Mouse (Mus musculus): ENCODE measurements at regions not wholly inside any gene's neighbourhood (a gene's known extent, or its start where the extent isn't known, plus 50 kb on each side); places are given as distances from the start of the nearest gene placed in this dataset.
A peak's percentile ranks its signal among the peaks of the same experiment; 100 is the strongest.

DNA sequence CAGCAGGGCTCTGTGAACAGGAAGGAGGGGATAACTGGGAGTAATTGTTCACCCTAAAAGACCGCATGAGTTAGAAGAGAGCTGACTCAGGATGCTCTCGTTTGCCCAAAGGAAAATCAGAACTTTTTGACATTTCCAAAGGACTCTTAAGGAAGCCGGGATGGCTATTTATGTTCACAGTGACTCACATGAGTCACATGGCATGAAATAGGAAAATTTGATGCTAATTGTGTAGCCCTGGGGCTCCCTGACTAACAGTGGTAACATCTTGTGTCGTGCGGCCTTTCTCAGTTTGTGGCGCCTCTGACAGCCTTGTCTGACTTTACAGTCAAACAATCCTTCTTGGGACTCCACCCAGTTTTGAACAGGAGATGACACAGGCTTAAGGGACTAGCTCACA lies 51.9 kb upstream of the Cacna1a start:
- intact Hi-C loops (cut with DNase I): no loop called here

GRCm38 (mm10) chr8:84334333-84334732 lies 53.9 kb upstream of the Cacna1a start:
- intact Hi-C loops (cut with DNase I): no loop called here
- peak; percentile 42 to 50 for DNase-seq

More for the DNA sequence above, 51.9 kb upstream of the Cacna1a start:
- DNase-seq: peak in 1 of 2 experiments; percentile 12

- DNase-seq: no peak
- intact Hi-C loops (cut with DNase I): no loop called here
Measured at GRCm38 (mm10) chr8:84331562-84331961, 56.7 kb upstream of the Cacna1a start.

DNA sequence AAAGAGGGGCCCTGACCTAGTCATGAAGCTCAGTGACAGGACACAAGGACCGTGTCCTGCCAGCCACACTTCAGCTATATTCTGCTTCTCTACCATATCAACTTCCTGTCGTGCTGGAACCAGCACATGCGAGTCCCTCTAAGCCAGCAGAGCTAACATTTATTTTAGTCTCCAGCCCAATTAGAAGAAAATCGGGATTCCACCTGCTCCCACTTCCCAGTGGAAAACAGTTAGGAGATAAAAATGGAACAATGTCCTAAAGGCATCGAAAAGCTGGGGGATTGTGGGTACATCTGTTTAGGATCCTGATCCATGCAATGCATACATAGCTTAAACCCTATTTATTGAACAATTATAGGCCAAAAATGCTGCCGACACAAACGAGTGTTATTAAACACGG lies 58.7 kb upstream of the Cacna1a start:
- no peak for DNase-seq
- intact Hi-C loops (cut with DNase I): no loop called here

GRCm38 (mm10) chr8:84322761-84323160 lies 52.6 kb upstream of the Ccdc130 start:
- intact Hi-C loops (cut with DNase I): no loop called here
- peak; percentile 65 to 71 for DNase-seq

- intact Hi-C loops (cut with DNase I): no loop called here
- DNase-seq: no peak
Measured at GRCm38 (mm10) chr8:84321841-84322240, 51.7 kb upstream of the Ccdc130 start.

All from heart, postnatal 10 days (tissue).